Comparison of ENCODE assay signal across 18 mouse cellular contexts in the genomic region with DNA sequence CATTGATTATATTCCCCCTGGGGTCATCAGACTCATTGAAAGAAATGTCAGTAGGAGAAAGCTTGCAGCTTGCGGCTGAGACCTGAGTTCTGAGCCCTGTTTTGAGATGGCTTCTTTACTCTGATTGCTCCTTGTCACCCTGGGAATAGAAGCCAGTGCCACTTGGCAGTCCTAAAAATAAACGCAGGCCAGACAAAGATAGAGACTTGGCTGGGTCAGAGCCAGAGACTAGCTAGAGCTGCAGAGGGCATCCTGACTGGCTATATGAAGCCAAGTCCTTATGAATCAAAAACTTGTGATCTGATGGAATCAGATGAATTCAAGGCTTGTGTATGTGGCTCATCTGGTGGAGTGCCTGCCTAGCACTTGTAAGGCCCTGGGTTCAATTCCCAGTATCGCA. TPM values are rescaled to one million over a fixed set of nuclear protein-coding genes. Genes with fewer than 3 reads are reported as not detected.
DNase-seq lines count a peak whose midpoint lies in the region; ATAC-seq lines count a peak whose summit lies in the region.
"Had no signal": no experiment of that assay in that cellular context is flagged by ENCODE, and none has a peak within 500 bp of the region (broad histone marks: within the 10 kb centered on the region; RNA-seq: fewer than 3 reads in every experiment).

No protein-coding gene starts in this region.

- WGBS in heart, embryonic 12.5 days = 40% methylated on average over 3 of the region's 3 CpGs

- H3K4me3 ChIP-seq in heart, embryonic 12.5 days = no peak overlapping the region
- H3K4me3 ChIP-seq: hindbrain, embryonic 15.5 days; liver, embryonic 12.5 days; lung, embryonic 15.5 days; midbrain, embryonic 12.5 days; myocyte; neural tube, embryonic 15.5 days had no signal

- H3K4me1 ChIP-seq in heart, embryonic 12.5 days (replicated peaks) = peaks cover 32% of the 10 kb centered on the region
- H3K4me1 ChIP-seq: liver, embryonic 12.5 days had no signal

- H3K9me3 ChIP-seq in heart, embryonic 12.5 days (replicated peaks) = no peaks in the 10 kb centered on the region
- H3K9me3 ChIP-seq: hindbrain, embryonic 15.5 days; liver, embryonic 12.5 days; lung, embryonic 15.5 days; neural tube, embryonic 15.5 days had no signal

- peak; percentile 80 for DNase-seq in gastrocnemius, adult 18-20 months (ENCODE audit: low spot score)
- DNase-seq in gastrocnemius, postnatal 4 days (ENCODE audit: low spot score in 2 of 2) = no peak
- peak; percentile 56 for DNase-seq in gastrocnemius, postnatal 25 days
- peak; percentile 71 for DNase-seq in heart, postnatal 4 days
- DNase-seq in right cerebral cortex, postnatal 14 days = no peak
- no peak for DNase-seq in thymus, postnatal 14 days
- DNase-seq: adrenal gland, postnatal 36 days; forebrain, postnatal 0 days; left cerebral cortex, postnatal 4 days; retina, postnatal 1 day had no signal

- H3K36me3 ChIP-seq in heart, embryonic 12.5 days = no peaks in the 10 kb centered on the region
- H3K36me3 ChIP-seq: hindbrain, embryonic 15.5 days; liver, embryonic 12.5 days; lung, embryonic 15.5 days; midbrain, embryonic 12.5 days; neural tube, embryonic 15.5 days had no signal

- 0 out of 2 replicates have a peak overlapping the region, but pooled peaks have one; percentile 20 for H3K4me2 ChIP-seq in heart, embryonic 12.5 days
- H3K4me2 ChIP-seq: hindbrain, embryonic 15.5 days; liver, embryonic 12.5 days; lung, embryonic 15.5 days; midbrain, embryonic 12.5 days; neural tube, embryonic 15.5 days had no signal

- ATAC-seq in heart, embryonic 12.5 days (ENCODE audit: insufficient number of reproducible peaks, low FRiP score) = no peak
- ATAC-seq: forebrain, postnatal 0 days; intestine, embryonic 16.5 days; liver, embryonic 12.5 days had no signal

- no peaks in the 10 kb centered on the region for H3K27me3 ChIP-seq in heart, embryonic 12.5 days (replicated peaks)
- H3K27me3 ChIP-seq: lung, embryonic 15.5 days had no signal

- H3K9ac ChIP-seq in heart, embryonic 12.5 days = no peak overlapping the region
- H3K9ac ChIP-seq: forebrain, postnatal 0 days; hindbrain, embryonic 15.5 days; liver, embryonic 12.5 days; lung, embryonic 15.5 days; midbrain, embryonic 12.5 days; neural tube, embryonic 15.5 days had no signal

- peak overlapping the region; percentile 88 for H3K27ac ChIP-seq in heart, embryonic 12.5 days (ENCODE audit: poor library complexity, severe bottlenecking)
- H3K27ac ChIP-seq: hindbrain, embryonic 15.5 days; liver, embryonic 12.5 days; lung, embryonic 15.5 days; midbrain, embryonic 12.5 days; neural tube, embryonic 15.5 days had no signal

RNA-seq across cellular contexts. Expression of a gene that starts 15.5 kb away (rescaled TPM):
- under 1 TPM in 1 of 2 experiments, not detected in 1; 0.64 TPM for total RNA-seq in gastrocnemius, adult 18-20 months (2021)
- total RNA-seq in gastrocnemius, postnatal 4 days (2021) = 10 to 100 TPM; 12.0 to 13.0 TPM
- total RNA-seq in gastrocnemius, postnatal 25 days (2021) = 1 to 10 TPM; 1.0 to 1.1 TPM
- polyA plus RNA-seq in heart, embryonic 12.5 days (2016; fragmentation: Nextera tagmentation; extraction: Ambion mirVana) = 11.1 and 11.2 TPM in 2 replicates
- 10 to 100 TPM; 16.4 to 20.2 TPM for total RNA-seq in heart, postnatal 4 days (2021)

Comparison
In these comparisons a context has a peak if more than half of its experiments do, and no peak if none do; other contexts are left out.
1. DNase-seq: peak in gastrocnemius, adult 18-20 months (single experiment), gastrocnemius, postnatal 25 days (single experiment) and heart, postnatal 4 days (single experiment); none in gastrocnemius, postnatal 4 days (0 of 2), right cerebral cortex, postnatal 14 days (single experiment) and thymus, postnatal 14 days (single experiment).
2. RNA of a gene that starts 15.5 kb away (total RNA-seq): 16.4 to 20.2 TPM in heart, postnatal 4 days and 12.0 to 13.0 TPM in gastrocnemius, postnatal 4 days; 1.0 to 1.1 TPM in gastrocnemius, postnatal 25 days and 0.64 TPM in gastrocnemius, adult 18-20 months; every median in the first group is over 4 times any median in the second.